Mouse (Mus musculus): ENCODE measurements around the gene Iqcf5.
"Not testable (repeated sequence)": the region's sequence is repeated elsewhere in the genome, so short reads cannot be mapped to it uniquely, and the experiment has no call there.

Gene Iqcf5

GRCm38 (mm10) chr9:106481676-106482075 lies 32.7 kb upstream of the Iqcf5 start:
- no peak for DNase-seq

- DNase-seq: no peak
These were observed 31.7 kb upstream of the Iqcf5 start for GRCm38 (mm10) chr9:106482578-106483115.

- no peak for DNase-seq
These were observed 31.2 kb upstream of the Iqcf5 start for GRCm38 (mm10) chr9:106483136-106483535.

GRCm38 (mm10) chr9:106483606-106484005 lies 30.8 kb upstream of the Iqcf5 start:
- DNase-seq: no peak

- no peak for DNase-seq
These were observed 29.3 kb upstream of the Iqcf5 start for GRCm38 (mm10) chr9:106485076-106485475.

GRCm38 (mm10) chr9:106487602-106488001 lies 26.8 kb upstream of the Iqcf5 start:
- not testable (repeated sequence) for DNase-seq

DNA sequence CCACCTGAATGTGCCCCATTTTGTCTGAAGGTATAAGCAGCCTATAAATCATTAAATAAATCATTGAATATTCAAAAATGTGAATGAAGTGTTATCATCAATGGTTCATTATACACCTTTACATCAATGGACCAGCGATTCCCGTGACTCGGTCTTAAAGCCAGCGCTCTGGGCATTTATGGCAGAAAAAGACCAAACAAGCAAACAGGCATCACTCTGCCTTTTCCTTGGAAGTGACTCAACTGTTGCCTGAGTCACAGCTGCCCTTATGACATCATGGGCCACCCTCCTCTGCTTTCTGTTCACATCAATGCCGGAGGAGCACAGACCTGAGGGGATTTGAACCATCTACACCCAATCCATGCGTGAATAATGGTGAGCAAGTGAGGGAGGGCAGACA lies 14.7 kb upstream of the Iqcf5 start, which contains the start of gene Iqcf1:
Iqcf1 (plus strand) TSS at position 301 of the 400 bp plus-strand sequence.
- no peak for DNase-seq

- no peak for DNase-seq
These were observed 12.5 kb upstream of the Iqcf5 start for GRCm38 (mm10) chr9:106501846-106502245.

DNA sequence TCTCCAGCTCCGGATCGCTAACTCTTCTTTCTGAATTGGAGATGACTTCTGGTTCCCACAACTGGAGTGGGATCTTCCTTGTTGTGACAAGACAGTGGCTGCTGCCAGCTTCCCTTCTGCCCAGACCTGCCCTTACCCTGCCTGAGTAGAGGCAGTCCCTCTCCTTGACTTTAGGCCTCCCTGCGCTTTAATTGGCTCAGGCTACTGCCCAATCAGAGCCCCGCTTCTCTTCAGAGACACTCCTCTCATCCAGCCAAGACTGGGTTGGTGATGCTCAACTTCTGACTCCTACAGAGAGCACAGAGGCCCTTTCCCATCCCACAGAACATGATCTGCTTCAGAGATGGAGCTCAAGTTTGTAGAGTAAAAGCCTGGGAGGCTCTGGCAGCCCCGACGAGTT lies 10.1 kb upstream of the Iqcf5 start:
- DNase-seq: no peak

DNA sequence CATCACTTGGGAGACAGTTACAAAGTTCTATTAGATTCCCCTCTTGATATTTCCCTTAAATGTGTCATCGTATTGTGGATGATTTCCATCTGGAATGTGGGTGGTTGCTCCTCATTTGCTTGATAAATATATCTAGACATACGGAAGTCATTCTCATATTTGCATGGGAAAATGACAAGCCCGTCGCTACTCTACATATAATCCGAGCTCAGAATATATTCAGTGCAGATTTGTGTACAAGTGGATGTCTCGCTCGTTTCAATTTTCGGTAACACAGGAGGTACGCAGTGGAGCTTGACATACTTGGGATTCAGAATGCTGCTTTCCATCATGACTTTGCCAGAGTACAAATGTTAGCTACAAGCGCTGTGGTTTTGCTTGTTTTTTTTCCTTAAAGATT lies 5.0 kb upstream of the Iqcf5 start:
- no peak for DNase-seq

DNA sequence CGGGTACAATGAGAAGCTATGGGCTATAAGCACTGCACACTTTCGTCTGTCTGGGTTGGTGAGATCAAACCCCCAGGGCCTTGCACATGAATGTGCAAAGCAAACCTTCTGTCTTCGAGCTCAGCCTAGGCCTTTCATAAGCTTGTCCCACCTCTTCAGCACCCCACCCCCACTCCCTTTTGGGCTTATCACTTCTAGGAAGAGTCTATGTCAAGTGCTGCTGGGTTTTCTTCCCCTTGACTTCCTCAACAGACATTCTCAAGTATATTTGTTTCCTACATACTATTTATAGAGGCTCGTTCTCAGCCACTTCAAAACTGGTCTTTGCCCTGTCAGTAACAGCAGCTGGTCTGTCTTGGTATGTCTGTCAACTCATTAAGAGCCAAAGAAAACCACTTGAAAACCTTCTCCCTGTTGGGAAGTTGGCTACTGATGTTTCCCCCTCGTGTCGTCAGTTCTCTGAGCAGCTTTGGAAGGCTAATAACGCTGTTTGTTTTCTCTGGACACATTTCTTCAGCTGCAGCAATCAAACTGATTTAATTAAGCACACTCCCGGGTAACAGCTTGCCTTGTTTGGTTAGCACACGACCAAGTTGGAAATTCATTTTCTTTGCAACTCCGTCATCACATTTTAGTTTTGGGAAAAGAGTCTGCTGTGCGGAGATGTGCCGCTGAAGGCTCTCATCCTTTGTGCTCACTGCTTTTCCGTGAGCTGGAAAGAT lies 1.5 kb upstream of the Iqcf5 start:
- DNase-seq: peak; percentile 33 to 57

- no peak for DNase-seq
These were observed 807 bp upstream of the Iqcf5 start for GRCm38 (mm10) chr9:106513566-106513965.

DNA sequence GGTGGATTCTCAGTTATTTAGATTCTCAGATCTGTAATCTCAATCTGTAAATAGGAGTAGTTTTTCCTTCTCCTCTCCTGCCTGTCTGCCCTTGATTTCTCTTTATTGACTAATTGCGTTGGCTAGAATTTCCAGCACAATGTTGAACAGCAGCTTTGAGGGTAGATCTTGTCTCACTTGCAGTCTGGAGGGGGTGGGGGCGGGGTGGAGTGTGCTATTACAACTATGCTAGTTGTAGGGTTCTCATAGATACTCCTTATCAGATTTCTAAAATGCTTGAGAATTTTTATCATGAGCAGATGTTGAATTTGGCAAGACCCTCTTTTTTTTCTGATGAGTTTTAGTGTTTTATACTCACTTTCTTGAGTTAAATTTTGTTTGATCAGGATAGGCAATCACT lies 5.1 kb downstream of the Iqcf5 start:
- no peak for DNase-seq

- no peak for DNase-seq
These were observed 5.5 kb downstream of the Iqcf5 start for GRCm38 (mm10) chr9:106519909-106520308.

GRCm38 (mm10) chr9:106531833-106532232 lies 17.5 kb downstream of the Iqcf5 start:
- DNase-seq: peak; percentile 11 to 26

DNA sequence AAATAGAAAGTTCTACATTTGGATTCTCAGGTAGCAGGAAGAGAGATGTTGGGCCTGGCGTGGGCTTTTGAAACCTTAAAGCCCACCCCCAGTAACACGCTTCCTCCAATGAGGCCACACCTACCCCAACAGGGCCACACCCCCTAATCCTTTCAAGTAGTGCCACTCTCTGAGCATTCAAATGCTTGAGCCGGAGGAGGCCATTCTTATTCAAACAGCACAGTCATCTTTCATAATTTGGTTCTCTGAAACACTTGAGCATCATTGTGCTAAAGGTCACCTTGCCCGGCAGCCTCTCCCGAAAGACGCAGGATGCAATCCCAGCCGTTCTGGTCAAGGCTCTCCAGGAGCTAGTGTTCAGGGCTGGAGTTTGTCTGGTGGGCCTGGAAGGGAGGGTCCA lies 19.9 kb downstream of the Iqcf5 start:
- no peak for DNase-seq

- DNase-seq: no peak
These were observed 20.6 kb downstream of the Iqcf5 start for GRCm38 (mm10) chr9:106534975-106535374.

- DNase-seq: no peak
These were observed 47.2 kb downstream of the Iqcf5 start, which contains the start of gene Iqcf3 for GRCm38 (mm10) chr9:106561531-106561930. Gene Iqcf3 (minus strand): TSS chr9:106561631.

- DNase-seq: no peak
These were observed 47.9 kb downstream of the Iqcf5 start for GRCm38 (mm10) chr9:106562291-106562690.

DNA sequence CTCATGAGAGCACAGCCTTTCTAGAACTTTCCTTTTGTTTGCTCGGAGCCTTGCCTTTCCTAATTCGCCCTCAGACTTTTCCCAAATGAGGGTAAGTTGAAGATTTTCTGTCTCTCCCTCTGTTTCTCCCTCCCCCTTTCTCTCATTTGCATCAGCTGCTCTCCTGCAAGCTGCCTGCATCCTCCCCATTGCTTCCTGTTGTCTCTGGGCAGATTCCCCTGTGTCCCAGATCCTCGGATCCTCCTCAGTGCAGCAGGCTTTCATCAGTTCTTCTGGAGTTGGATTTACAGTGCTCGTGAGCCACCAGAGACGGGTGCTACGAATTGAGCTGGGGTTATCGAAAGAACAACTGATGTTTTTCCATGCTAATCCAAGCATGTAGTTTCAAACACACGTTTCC lies 49.7 kb downstream of the Iqcf5 start:
- no peak for DNase-seq

All from kidney, postnatal 4 days (tissue).